Mouse (Mus musculus) gastrocnemius, adult 2 months (tissue): ENCODE measurements around the gene Zfp81. TPM values are rescaled to one million over a fixed set of nuclear protein-coding genes. Genes with fewer than 3 reads are reported as not detected.
A peak's percentile ranks its signal among the peaks of the same experiment; 100 is the strongest.
"Not testable (repeated sequence)": the region's sequence is repeated elsewhere in the genome, so short reads cannot be mapped to it uniquely, and the experiment has no call there.

Source experiments
- DNase-seq: peaks from one replicate; pipeline ENCODE4 v3.0.0; 2022
- H3K27ac ChIP-seq: fragments of 200-600 bp; 2 replicates; pipeline ENCODE4 v1.8.1; 2022; ENCODE audit warnings: mild to moderate bottlenecking
- H3K4me3 ChIP-seq: fragments of 200-600 bp; 2 replicates; pipeline ENCODE4 v1.8.1; 2022; ENCODE audit warnings: mild to moderate bottlenecking, moderate library complexity
- CTCF ChIP-seq: fragments of 200-600 bp; IDR thresholded peaks from 2 replicates; pipeline ENCODE4 v1.8.1; 2022; ENCODE audit warnings: antibody characterized with exemption, mild to moderate bottlenecking, moderate library complexity
- intact Hi-C: fragments of 180-260 bp; cut with DNase I; formaldehyde crosslinking; loops from one replicate; pipeline ENCODE4 v1.15.1; 2025
- long read RNA-seq, 2 experiments: library from polyadenylated mRNA; stranded (forward); transcript quantifications; one replicate each; pipeline ENCODE4 v2.0.0; 2021
- total RNA-seq, 2 experiments: library from RNA; stranded (reverse); gene quantifications; 2 replicates each; pipeline ENCODE4 v1.2.3; 2021

Gene Zfp81
- total RNA-seq: 1 to 10 TPM; 3.2 to 3.8 TPM
- long read RNA-seq, experiment 1, full-length matches to known transcripts: 1 of 1 reads
- long read RNA-seq, experiment 1, partial matches to known transcripts: 0 of 1 reads
- long read RNA-seq, experiment 1, other reads (novel, unspliced or antisense): 0 of 1 reads
- long read RNA-seq, experiment 2, full-length matches to known transcripts: 1 of 1 reads
- long read RNA-seq, experiment 2, partial matches to known transcripts: 0 of 1 reads
- long read RNA-seq, experiment 2, other reads (novel, unspliced or antisense): 0 of 1 reads

- peak; percentile 86 for DNase-seq
- intact Hi-C loops: loop anchor here (2.0 to 10.0 kb wide), 3 partner anchors 36 to 466 kb away; partner anchors contain the start of genes Ndufa7, Rps28 and Zfp101
- Histone ChIP-seq H3K27ac (peak within 1 kb of the TSS; percentile 86), H3K4me3 (peak within 1 kb of the TSS; percentile 98)
- TF ChIP-seq CTCF: no peak
Measured at GRCm38 (mm10) chr17:33358411-33359384, at the start of gene Zfp81. Gene Zfp81, minus strand, starts transcription at chr17:33358878.

- intact Hi-C loops: loop anchor here (2.0 kb wide), 1 partner anchor 36 kb away; the partner anchor contains the start of gene Zfp81
- peak within 1 kb of the TSS; percentile 92 for H3K27ac ChIP-seq
- H3K4me3 ChIP-seq: peak within 1 kb of the TSS; percentile 85
- no peak; the same call in 1 of the 2 replicates for TF ChIP-seq CTCF
- peak; percentile 91 for DNase-seq
Measured at GRCm38 (mm10) chr17:33394182-33395034, 35.7 kb upstream of the Zfp81 start, which contains the start of gene Zfp101. Gene Zfp101, minus strand, starts transcription at chr17:33394641.

DNA sequence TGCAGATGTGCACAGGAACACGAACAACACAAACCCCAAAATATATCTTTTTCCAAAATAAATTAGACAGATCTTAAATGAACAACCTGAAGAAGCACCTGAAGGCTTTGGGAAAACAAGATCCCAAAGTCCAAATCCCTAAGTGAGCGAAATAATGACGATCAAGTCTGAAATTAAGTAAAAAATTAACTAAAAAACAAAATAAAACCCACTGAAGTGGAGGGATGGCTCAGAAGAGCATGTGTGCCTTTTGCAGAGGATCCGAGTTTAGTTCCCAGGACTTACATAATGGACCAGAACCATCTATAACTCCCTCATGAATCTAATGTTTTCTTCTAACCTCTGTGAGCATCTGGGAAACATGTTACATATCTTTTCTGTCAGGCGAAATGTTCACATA is 33.6 kb upstream of the Zfp81 start:
- no peak for TF ChIP-seq CTCF
- intact Hi-C loops: no loop called here

GRCm38 (mm10) chr17:33385705-33386104 is 27.0 kb upstream of the Zfp81 start:
- no peak for DNase-seq
- Histone ChIP-seq H3K27ac (no peak overlapping the region), H3K4me3 (no peak overlapping the region)
- intact Hi-C loops: no loop called here
- no peak for TF ChIP-seq CTCF

More for the DNA sequence above, 33.6 kb upstream of the Zfp81 start:
- no peak overlapping the region for H3K27ac ChIP-seq
- H3K4me3 ChIP-seq: no peak overlapping the region
- DNase-seq: no peak

DNA sequence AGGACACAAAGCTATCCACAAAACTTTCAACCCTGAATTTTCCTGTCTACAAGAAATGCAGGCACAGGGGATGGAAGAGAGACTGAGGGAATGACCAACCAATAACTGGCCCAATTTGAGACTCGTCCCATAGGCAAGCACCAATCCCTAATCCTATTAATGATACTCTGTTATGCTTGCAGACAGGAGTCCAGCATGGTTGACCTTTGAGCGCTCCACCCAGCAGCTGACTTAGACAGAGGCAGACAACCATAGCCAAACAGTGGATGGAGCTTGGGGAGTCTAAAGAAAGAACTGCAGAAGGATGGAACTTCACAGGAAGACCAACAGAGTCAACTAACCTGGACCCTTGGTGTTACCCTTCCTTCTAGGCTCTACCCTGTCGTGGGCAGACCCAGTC is 14.1 kb upstream of the Zfp81 start:
- intact Hi-C loops: no loop called here
- no peak for DNase-seq

DNA sequence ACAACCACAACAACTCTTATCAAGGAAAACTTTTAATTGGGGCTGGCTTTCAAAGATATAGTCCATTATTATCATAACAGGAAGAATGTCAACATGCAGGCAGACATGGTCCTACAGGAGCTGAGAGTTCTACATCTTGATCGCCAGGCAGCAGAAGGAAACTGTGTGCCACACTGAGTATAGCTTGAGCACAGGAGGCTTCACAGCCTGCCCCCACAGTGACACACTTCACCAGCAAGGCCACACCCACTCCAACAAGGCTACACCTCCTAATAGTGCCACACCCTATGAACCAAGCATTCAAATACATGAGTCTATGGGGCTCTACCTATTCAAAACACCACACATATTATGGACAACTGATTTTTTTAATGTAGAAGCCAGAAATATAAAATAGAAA is 5.7 kb downstream of the Zfp81 start:
- DNase-seq: no peak
- Histone ChIP-seq H3K27ac (no peak overlapping the region), H3K4me3 (no peak overlapping the region)
- no peak for TF ChIP-seq CTCF
- intact Hi-C loops: loop anchor here (10.0 kb wide), 1 partner anchor 472 kb away; the partner anchor contains the start of genes Ndufa7 and Rps28

More for the DNA sequence above, 14.1 kb upstream of the Zfp81 start:
- Histone ChIP-seq H3K4me3 (no peak overlapping the region), H3K27ac (no peak overlapping the region)
- TF ChIP-seq CTCF: no peak

- H3K4me3 ChIP-seq: peak overlapping the region; percentile 39
- H3K27ac ChIP-seq, intact Hi-C loops, DNase-seq: not testable (repeated sequence)
Measured at GRCm38 (mm10) chr17:33289876-33290149, 68.9 kb downstream of the Zfp81 start.

DNA sequence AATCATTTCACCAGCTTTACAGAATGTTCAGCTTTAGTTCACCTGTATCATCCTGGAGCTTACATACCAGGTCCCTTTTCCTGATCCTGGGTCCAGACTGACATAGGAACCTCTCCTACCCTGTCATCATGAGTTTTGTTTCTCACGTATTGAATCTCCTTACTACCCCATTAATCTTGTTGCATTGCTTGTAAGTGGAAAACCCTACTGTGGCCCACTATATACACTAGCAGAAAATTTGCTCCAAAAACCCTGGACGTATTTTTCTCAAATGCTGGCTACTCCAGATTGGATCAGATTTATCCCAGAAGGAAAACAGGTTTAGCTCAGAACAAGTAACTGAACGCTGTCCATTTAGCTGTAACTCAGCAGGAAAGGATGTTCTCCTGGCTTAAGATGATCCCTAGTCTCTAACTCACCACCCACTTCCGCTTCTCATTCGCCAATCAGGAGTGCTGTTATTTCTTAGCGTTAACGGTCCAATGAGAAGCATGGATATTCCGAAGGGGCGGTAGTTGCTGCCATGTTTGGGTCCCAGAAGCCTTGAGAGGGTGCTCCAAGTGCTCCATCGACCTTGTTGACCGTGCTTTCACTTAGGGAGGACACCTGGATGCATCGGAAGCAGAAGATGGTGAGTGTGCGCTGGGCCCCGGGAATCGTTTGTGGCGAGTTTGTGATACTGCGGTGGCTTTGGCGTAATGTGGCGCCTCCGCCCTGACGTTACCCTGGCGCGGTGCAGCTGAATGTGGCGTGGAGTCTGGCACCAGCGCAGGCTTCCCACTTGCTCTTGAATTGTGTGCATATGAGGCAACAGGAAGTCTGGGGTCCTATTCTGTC is 69.4 kb downstream of the Zfp81 start, which contains the start of gene Zfp955b:
Gene Zfp955b (plus strand): TSS at position 506 of the 837 bp plus-strand sequence.
- H3K4me3 ChIP-seq: peak within 1 kb of the TSS; percentile 39
- DNase-seq, H3K27ac ChIP-seq, intact Hi-C loops: not testable (repeated sequence)

Other genes with a start within 250 kb of the Zfp81 start
- under 1 TPM; 0.28 to 0.59 TPM for gene Morc2b, start 219.2 kb downstream of the Zfp81 start, total RNA-seq
- not detected for gene Olfr55, start 190.4 kb downstream of the Zfp81 start, total RNA-seq
- gene Olfr239, start 167.6 kb downstream of the Zfp81 start, total RNA-seq: not detected
- under 1 TPM; 0.18 to 0.42 TPM for gene Olfr1564, start 137.2 kb downstream of the Zfp81 start, total RNA-seq
- gene Zfp955a, start 103.7 kb downstream of the Zfp81 start, total RNA-seq: 1 to 10 TPM; 4.7 to 5.7 TPM
- not detected for gene Olfr63, start 94.2 kb downstream of the Zfp81 start, total RNA-seq
- 10 to 100 TPM in 1 of 2 experiments, 1 to 10 TPM in 1; 9.4 to 13.5 TPM for gene Zfp955b, start 69.3 kb downstream of the Zfp81 start, total RNA-seq
- 1 to 10 TPM; 3.4 to 3.6 TPM for gene Zfp101, start 35.8 kb upstream of the Zfp81 start, total RNA-seq
- gene Actl9, start 74.0 kb upstream of the Zfp81 start, total RNA-seq: not detected
- gene Adamts10, start 165.3 kb upstream of the Zfp81 start, total RNA-seq: 1 to 10 TPM; 7.4 TPM
- gene Myo1f, start 196.8 kb upstream of the Zfp81 start, total RNA-seq: under 1 TPM; 0.50 to 0.66 TPM